Mouse (Mus musculus): ENCODE results near the gene Eri3. TPM values are rescaled to one million over a fixed set of nuclear protein-coding genes. Genes with fewer than 3 reads are reported as not detected.

Eri3 gene
- total RNA-seq, 2 experiments from 2014 or later: 200 to 214 TPM

DNA sequence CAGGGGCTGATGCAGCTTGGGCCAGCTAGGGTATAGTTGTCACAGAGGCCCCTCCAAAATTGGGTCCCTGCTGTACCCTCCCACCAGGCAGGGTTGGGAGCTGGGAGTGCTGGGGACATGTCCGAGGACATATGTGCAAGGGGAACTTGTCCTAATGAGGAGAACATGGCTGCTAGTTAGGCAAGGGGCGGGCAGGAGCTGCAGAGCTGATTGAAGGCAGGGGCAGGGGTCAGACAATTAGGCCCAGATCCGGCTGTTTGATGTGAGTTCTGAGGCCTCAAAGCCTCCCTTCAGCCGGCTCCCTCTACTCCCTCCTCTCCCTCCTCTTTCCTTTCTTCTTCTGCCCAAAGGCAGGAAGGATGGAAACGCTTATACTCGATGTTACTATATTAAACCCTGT lies 106.8 kb downstream of the Eri3 start:
- no peak for DNase-seq (ENCODE audit: low spot score in 2 of 2)

- peak; percentile 82 to 92 for DNase-seq (ENCODE audit: low spot score in 2 of 2)
Observed at GRCm38 (mm10) chr4:117657646-117658045, 107.5 kb downstream of the Eri3 start.

GRCm38 (mm10) chr4:117658582-117659444 lies 108.6 kb downstream of the Eri3 start:
- peak in 1 of 2 experiments; percentile 45 for DNase-seq (ENCODE audit: low spot score in 2 of 2)

DNA sequence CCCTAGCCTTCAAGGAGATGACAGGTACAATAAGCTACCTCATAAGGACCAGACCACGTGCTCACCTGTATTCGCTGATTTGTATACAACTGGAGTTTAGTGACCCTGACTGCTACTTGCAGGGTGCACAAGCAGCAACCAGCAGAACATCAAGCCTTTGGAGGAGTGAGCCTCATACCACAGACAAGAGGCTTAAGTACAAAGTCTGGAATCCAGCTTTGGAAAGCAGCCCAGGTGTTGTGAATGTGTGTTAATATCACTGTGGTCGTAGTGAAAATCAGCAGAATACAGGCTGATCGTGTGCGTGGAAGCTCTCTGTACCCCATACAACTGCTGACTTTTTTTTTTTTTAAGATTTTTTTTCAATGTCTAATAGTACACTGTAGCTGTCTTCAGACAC lies 109.8 kb downstream of the Eri3 start:
- DNase-seq (ENCODE audit: low spot score in 2 of 2): no peak

DNA sequence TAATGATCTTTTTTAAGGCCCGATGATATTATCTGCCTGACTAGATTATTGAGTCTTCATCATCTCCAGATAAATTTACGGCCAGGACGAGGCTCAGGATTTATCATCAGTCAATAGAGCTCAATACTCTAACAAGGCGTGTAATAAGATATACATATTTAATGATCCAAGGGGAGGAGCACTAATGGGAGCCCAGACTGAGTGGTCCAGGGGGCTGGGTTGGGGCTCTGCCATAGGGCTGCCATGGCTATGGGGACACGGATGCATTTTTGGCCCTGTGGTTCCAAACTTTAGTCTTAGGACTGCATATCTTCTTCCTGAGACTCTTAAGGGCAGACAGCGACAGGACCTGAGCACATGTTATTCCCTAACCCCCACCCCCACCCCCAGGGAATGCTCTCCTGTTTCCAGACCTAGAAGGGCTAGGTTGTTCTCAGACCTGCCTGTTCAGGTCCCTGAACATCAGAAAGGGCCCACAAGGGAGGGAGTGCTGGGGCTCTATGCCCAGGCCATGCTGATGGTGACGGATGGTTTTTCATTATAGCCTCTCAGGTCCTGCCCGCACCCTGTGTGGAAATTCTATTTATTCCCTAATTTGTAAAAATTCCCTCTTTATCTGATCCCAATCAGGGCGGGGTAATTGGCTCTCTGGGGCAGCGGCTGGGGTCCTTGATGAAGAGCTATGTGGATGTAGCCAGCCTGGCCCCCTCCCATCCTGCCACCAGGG lies 114.4 kb downstream of the Eri3 start:
- DNase-seq (ENCODE audit: low spot score in 2 of 2): no peak

- DNase-seq (ENCODE audit: low spot score in 2 of 2): peak in 1 of 2 experiments; percentile 52
Observed at GRCm38 (mm10) chr4:117665531-117665930, 115.4 kb downstream of the Eri3 start.

DNA sequence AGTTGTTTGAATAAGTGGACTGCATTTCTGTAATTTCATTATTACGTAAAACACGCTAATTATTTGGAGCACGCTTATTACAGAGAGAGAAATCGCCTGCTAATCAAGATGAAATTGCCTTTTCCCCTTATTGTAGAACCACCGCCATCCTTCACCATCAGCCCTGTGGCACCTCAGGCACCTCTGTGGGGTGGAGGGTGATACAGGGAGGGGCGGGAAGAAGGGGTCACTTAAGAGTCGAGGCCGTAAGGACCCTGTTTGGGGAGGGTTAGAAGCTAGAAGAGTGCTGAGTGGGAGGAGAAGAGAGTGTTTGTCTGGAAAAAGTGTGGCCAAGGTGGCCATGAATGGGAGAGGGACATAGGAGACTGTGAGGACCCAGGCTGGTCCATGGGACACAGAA lies 115.9 kb downstream of the Eri3 start:
- DNase-seq (ENCODE audit: low spot score in 2 of 2): no peak

DNA sequence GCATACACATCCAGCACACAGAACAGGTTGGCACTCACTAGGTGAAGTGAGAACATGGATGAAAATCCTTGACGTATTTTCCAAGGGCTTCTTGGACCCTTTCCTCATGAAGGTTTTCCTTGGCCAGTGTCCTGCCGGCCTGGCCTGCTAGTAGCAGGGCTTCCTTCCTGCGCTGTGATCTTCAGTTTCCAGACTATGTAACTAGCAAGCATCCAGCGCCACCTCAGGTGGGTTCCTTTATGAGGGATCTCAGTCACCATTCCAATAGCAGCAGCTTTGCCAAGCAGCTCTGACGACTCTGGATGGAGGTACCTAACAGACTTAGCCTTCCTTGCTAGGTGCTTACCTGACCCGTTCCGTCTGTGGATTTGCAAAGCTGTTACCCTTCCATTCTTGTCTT lies 119.7 kb downstream of the Eri3 start:
- no peak for DNase-seq (ENCODE audit: low spot score in 2 of 2)

DNA sequence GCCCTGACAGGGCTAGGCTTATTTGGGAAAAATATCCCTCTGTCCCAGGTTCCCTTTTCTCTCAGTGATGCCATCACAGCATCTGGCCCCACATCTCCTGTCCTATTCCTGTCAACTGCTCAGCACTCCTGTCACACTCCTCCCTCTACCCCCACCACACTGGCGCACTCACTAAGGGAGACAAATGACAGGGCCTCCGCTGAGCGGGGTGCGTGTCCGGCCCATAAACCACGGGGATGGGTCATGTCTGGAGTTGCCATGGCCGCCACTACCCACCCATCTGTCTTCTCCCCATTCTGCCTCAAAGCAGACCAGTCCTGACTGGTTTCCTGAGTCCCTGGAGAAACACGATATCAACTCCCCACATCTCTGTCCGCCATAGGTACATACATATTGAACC lies 121.9 kb downstream of the Eri3 start:
- DNase-seq (ENCODE audit: low spot score in 2 of 2): no peak

GRCm38 (mm10) chr4:117673901-117674300 lies 123.7 kb downstream of the Eri3 start:
- DNase-seq (ENCODE audit: low spot score in 2 of 2): no peak

GRCm38 (mm10) chr4:117676903-117677302 lies 126.7 kb downstream of the Eri3 start:
- DNase-seq (ENCODE audit: low spot score in 2 of 2): peak; percentile 68 to 90

- DNase-seq (ENCODE audit: low spot score in 2 of 2): no peak
Observed at GRCm38 (mm10) chr4:117680963-117681362, 130.8 kb downstream of the Eri3 start.

- DNase-seq (ENCODE audit: low spot score in 2 of 2): peak; percentile 76 to 92
Observed at GRCm38 (mm10) chr4:117681931-117682461, 131.8 kb downstream of the Eri3 start, which contains the start of gene Dmap1. Dmap1 (minus strand) TSS chr4:117682273.

DNA sequence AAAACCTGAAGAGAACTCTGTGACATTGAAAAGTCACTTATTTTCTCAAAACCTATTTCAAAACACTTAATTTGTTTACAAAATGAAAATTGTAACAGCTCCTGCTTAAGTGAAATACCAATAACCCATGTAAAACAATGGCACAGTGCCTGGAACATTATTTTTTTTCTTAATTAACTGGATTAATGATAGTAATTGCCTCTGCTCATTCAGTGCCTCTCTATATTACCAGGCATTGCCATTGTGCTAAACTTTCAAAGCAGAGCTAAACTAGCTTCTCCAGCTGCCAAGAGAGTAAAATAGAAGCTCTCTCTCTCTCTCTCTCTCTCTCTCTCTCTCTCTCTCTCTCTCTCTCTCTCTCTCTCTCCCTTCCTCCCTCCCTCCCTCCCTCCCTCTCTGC lies 132.3 kb downstream of the Eri3 start:
- DNase-seq (ENCODE audit: low spot score in 2 of 2): no peak

DNA sequence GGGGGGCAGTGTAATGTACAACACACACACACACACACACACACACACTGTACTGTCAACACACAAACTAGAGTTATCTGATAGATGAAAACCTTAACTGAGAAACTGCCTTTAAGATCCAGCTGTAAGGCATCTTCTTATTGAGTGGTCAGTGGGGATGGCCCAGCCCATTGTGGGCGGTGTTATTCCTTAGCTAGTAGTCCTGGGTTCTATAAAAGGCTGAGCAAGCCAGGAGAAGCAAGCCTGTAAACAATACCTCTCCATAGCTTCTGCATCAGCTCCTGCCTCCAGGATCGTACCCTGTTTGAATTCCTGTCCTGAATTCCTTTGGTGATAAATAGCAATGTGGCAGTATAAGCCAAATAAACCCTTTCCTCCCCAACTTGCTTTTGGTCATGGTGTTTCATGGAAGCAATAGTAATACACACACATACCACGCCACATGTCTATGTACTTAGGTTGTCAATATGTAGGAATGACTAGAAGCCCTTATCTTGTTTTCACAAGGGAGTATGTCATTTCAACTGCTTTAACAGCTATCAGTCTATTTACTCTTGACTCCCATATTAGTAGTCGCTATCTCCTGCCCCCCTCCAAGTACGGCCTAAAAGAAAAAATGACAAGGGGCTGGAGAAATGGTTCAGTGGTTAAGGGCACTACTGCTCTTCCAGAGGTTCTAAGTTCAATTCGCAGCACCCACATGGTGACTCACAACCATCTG lies 133.0 kb downstream of the Eri3 start:
- no peak for DNase-seq (ENCODE audit: low spot score in 2 of 2)

DNA sequence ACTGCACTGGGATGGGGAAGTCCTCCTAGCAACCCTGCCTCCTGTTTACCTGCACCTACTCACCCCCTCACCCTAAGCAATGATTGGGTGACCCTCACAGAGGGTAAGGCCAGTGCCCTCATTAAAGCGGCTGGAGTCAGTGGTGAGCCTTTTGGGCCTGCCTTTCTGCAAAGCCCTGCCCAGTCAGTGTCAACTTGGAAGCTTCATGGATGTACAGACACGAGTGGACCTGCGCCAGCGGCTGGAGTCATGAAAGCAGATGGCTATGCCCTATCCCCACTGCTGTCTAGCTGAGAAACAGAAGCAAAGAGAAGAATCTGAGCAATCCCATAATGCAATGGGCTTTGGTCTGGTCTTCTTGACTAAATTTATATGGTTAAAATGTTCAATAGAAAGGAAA lies 136.2 kb downstream of the Eri3 start:
- no peak for DNase-seq (ENCODE audit: low spot score in 2 of 2)

DNA sequence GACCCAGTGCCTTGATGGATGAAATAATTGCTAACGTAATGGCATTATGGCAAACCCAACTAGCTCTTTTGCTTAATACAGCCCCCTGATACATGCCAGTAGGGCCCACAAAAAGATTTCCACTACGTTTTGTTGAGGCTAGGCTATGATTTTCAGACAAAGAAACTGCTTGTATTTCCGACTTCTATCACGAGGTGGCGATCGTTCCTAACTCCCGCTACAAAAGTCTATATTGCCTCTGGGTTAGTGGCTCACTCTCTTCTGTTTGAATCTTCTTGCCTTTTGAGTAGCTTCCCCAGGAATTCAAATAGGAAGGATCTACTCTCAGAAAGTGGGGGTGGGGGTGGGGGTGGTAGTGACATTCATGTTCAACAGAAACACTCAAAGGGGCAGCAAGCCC lies 155.2 kb downstream of the Eri3 start:
- peak; percentile 8 to 74 for DNase-seq (ENCODE audit: low spot score in 2 of 2)

DNA sequence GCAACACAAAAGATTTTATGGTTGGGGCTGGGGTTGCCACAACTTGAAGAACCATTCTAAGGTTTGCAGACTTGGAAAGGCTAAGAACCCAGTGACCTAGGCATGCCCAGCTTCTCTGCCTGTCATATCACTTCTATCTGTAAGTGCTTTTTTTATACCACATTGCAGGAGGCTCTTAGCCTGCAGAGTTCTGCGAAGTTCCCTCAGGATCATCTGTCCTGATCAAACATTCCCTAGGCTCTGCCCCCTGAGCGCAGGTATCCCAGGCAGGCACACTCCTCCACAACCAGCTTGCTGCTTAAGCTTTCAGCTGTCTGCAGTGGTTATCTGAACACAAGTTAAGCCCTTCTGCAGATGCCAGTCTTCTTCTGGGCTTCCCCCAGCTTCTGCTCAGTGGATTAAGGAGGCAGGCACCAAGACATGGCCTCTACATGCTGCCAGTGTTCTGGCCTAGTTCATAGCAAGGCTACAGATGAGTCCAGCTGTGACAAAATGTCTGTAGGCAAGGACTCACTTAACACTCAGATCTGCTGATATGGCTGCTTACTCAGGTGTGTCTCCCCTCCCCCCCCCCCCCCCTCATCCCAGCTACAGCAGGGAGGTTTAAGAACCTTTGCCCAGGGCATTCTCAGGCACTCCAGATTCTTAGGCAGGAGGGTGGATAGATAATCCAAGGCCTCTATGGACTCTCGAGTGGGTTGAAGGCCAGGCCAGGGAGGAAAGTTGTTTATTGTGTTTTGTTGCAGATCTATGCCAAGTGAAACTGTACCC lies 158.8 kb downstream of the Eri3 start:
- DNase-seq (ENCODE audit: low spot score in 2 of 2): no peak

- DNase-seq (ENCODE audit: low spot score in 2 of 2): no peak
Observed at GRCm38 (mm10) chr4:117712314-117712713, 162.1 kb downstream of the Eri3 start.

- DNase-seq (ENCODE audit: low spot score in 2 of 2): no peak
Observed at GRCm38 (mm10) chr4:117713303-117714098, 163.3 kb downstream of the Eri3 start.

Data from layer of hippocampus, adult 18-20 months (tissue).